Mouse (Mus musculus): Measurements from ENCODE around the gene Igsf8.

The Igsf8 gene

GRCm38 (mm10) chr1:172274116-172274515 lies 12.7 kb downstream of the Igsf8 start:
- DNase-seq = no peak

GRCm38 (mm10) chr1:172274547-172274946 lies 13.1 kb downstream of the Igsf8 start:
- DNase-seq = no peak

GRCm38 (mm10) chr1:172277172-172277571 lies 15.7 kb downstream of the Igsf8 start:
- no peak for DNase-seq

- DNase-seq = no peak
Measured at GRCm38 (mm10) chr1:172278328-172278727, 16.9 kb downstream of the Igsf8 start.

GRCm38 (mm10) chr1:172279768-172280509 lies 18.5 kb downstream of the Igsf8 start:
- no peak for DNase-seq

- DNase-seq = no peak
Measured at GRCm38 (mm10) chr1:172281522-172282254, 20.2 kb downstream of the Igsf8 start.

GRCm38 (mm10) chr1:172283073-172283472 lies 21.6 kb downstream of the Igsf8 start:
- no peak for DNase-seq

GRCm38 (mm10) chr1:172284221-172284620 lies 22.8 kb downstream of the Igsf8 start:
- no peak for DNase-seq

- DNase-seq = no peak
Measured at GRCm38 (mm10) chr1:172286740-172287139, 25.3 kb downstream of the Igsf8 start.

GRCm38 (mm10) chr1:172288900-172289616 lies 27.6 kb downstream of the Igsf8 start:
- DNase-seq = no peak

- no peak for DNase-seq
Measured at GRCm38 (mm10) chr1:172289617-172289946, 28.1 kb downstream of the Igsf8 start.

- no peak for DNase-seq
Measured at GRCm38 (mm10) chr1:172292880-172293279, 31.4 kb downstream of the Igsf8 start.

- DNase-seq = no peak
Measured at GRCm38 (mm10) chr1:172293449-172293848, 32.0 kb downstream of the Igsf8 start.

GRCm38 (mm10) chr1:172295751-172296197 lies 34.3 kb downstream of the Igsf8 start:
- peak; percentile 62 for DNase-seq

GRCm38 (mm10) chr1:172296816-172297510 lies 35.5 kb downstream of the Igsf8 start:
- DNase-seq = no peak

GRCm38 (mm10) chr1:172297611-172298537 lies 36.4 kb downstream of the Igsf8 start, which contains the start of gene Atp1a2:
Gene Atp1a2 (minus strand): TSS chr1:172298064.
- DNase-seq = no peak

- DNase-seq = no peak
Measured at GRCm38 (mm10) chr1:172299528-172299927, 38.1 kb downstream of the Igsf8 start.

GRCm38 (mm10) chr1:172300247-172300646 lies 38.8 kb downstream of the Igsf8 start:
- no peak for DNase-seq

GRCm38 (mm10) chr1:172301180-172301579 lies 39.7 kb downstream of the Igsf8 start:
- no peak for DNase-seq

- no peak for DNase-seq
Measured at GRCm38 (mm10) chr1:172302311-172302710, 40.9 kb downstream of the Igsf8 start.

GRCm38 (mm10) chr1:172302851-172303250 lies 41.4 kb downstream of the Igsf8 start:
- DNase-seq = peak; percentile 6

GRCm38 (mm10) chr1:172304443-172304842 lies 43.0 kb downstream of the Igsf8 start:
- DNase-seq = no peak
